Mouse (Mus musculus): Measurements from ENCODE around the gene Ybx1.

- TF ChIP-seq CTCF (IDR thresholded peaks at IDR 0.05; ENCODE audit: borderline replicate concordance, insufficient read depth, low read length) = no peak
- TF ChIP-seq POLR2A (IDR thresholded peaks at IDR 0.05; ENCODE audit: low read depth, low read length) = no peak
Measured at GRCm38 (mm10) chr4:119245556-119245955, 48.8 kb downstream of the Ybx1 start.

Measured in embryonic fibroblast, embryonic 13.5 days (primary cell).